Mouse (Mus musculus) E14TG2a.4 (cell line): ENCODE measurements around the gene Slco4a1.

Experiments
- CTCF ChIP-seq: conservative IDR thresholded peaks from 2 replicates; pipeline ENCODE4 v1.5.1; 2014; ENCODE audit warnings: low read length
- NANOG ChIP-seq: IDR thresholded peaks from 2 replicates; pipeline ENCODE4 v1.6.1; 2014; ENCODE audit warnings: borderline replicate concordance, low read length, mixed read lengths
- POU5F1 ChIP-seq: IDR thresholded peaks from 2 replicates; pipeline ENCODE4 v1.6.1; 2014; ENCODE audit warnings: low read length, borderline replicate concordance

GRCm38 (mm10) chr2:180432042-180432668, 23.9 kb upstream of the Slco4a1 start:
- TF ChIP-seq CTCF (peak; percentile 85), POU5F1 (no peak), NANOG (no peak)
